Mouse (Mus musculus): ENCODE results near the gene Arid1a.

DNA sequence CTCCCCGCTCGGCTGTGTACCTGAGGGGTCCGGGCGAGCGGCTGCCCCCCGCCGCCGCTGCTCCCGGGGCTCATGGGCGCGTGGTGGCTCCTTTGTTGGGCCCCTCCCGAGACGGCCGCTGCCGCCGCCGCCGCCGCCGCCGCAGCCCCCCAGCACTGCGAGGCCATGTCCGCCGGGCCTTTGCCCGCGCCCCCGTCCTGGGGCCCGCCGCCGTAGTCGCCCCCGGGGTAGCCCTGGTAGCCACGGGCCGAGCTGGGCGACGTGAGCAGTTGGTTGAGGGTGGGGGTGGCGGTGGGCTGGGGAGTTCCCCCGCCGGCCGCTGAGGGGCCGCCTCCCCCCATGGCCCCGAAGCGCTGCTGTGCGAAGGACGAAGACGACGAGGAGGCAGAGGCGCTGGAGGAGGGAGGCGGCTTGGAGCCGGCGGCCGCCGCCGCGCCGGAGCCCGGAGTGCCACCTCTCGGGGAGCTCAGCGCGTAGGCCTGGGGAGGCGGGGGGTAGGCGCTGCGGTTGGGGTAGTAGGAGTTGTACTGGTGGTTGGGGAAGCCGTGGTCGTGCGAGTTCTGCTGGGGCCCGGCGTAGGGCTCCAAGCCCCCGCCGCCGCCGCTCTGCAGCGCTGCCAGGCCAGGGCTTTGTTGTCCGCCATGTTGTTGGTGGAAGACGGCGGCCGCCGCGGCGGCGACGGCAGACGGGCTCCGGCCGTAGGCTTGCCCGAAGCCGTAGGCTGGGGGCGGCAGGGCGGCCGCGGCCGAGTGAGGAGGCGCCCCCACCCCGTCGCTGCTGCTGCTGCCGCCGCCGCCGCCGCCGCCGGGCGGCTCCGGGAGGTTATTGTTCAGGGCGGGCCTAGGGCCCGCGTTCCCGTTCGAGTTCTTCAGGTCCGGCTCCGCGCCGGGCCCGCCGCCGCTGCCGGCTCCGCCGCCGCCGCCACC, 3.9 kb downstream of the Arid1a start:
- TF ChIP-seq POLR2A (IDR thresholded peaks at IDR 0.05; ENCODE audit: insufficient read depth, low read depth, low read length), result peak; percentile 12; the same call in 1 of the 2 replicates
- no peak for TF ChIP-seq CTCF (IDR thresholded peaks at IDR 0.05; ENCODE audit: insufficient read depth, low read depth, low read length)
